Mouse (Mus musculus): ENCODE data around the gene Ptpn7.
"Not testable (repeated sequence)": the region's sequence is repeated elsewhere in the genome, so short reads cannot be mapped to it uniquely, and the experiment has no call there.

The Ptpn7 gene

DNA sequence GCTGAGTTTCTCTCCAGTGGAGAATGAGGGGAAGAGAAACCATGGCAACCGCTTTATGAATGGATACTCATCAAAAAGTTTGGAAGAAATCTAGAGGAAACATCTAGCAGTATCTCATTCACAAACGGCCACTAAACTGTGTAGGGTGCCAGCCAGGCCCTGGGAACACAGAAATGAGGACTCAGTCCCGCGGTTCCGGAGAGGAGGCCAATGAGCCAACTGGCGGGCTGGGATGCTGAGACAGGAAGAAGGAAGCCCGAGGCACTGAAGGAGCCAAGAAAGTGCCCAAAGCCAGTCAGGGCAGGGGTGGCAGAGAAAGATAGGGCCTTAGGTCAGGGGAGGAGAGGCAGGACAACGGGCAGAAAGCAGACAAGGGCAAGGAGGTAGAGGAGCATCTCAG, 53.9 kb downstream of the Ptpn7 start:
- DNase-seq (ENCODE audit: low read depth, low spot score): no peak

DNA sequence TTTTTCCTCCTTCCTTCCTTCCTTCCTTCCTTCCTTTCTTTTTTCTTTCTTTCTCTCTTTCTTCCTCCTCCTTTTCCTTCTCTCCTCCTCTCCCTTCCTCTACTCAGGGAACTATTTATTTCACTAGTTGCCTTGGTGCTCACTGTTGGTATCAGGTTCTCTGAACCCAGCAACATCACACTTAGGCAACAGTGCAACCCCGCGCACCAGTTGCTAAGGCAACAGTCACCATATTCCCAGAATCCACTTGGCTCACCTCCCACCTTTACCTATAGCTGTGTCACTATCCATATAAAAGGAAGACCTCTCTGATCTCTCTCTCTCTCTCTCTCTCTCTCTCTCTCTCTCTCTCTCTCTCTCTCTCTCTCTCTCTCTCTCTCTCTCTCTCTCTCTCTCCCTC, 54.5 kb downstream of the Ptpn7 start:
- DNase-seq (ENCODE audit: low read depth, low spot score): not testable (repeated sequence)

DNA sequence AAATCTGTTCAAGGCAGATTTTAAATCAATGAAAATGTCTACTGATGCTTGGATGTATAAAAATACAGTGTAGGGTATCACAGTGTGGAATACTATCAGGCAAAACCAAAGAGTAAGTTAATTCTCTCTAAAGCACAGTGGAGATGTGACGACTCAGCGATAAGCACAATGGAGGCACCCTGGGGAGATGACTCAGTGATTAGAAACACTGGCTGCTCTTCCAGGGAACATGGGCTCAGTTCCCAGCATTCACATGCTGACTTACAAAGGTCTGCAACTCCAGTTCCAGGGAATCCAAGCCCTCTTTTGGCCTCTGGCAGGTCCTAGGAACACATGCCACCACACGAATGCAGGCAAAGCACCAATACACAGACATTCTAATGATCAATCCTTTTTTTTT, 55.7 kb downstream of the Ptpn7 start:
- DNase-seq (ENCODE audit: low read depth, low spot score): no peak

DNA sequence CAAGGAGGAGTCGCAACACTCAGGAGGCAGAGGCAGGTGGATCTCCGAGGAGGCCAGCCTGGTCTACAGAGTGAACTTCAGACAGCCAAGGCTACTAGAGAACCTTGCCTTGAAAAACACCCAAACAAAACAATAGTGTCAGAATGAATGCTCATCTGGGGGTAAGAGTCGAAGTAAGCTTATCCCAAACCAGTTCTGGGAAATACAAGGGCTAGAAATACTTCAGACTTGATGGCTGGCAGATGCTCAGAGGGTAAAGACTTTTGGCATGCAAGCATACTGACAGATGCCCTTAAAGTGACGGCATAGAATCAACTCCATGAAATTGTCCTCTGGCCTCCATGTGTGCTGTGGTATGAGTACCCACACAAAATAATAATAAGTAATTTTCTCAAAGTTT, 56.7 kb downstream of the Ptpn7 start:
- DNase-seq (ENCODE audit: low read depth, low spot score): no peak

DNA sequence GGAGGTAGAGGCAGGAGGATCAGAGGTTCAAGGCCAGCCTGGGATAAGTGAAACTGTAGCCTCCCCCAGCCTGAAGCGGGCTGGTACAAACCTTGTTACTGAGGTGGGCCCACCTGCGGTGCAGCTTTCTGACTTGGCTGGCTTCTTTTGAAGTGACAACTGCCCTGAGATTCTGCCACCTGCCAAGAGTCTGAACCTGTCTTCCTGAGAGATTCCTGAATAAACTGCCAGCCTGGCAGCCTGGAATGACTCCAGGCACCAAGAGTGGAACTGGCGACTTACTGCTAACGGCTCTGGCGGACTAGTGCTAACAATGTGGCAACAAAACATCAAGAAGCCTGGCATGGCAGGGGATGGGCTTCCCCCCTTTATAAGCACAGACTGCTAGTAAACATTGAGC, 61.8 kb downstream of the Ptpn7 start:
- DNase-seq (ENCODE audit: low read depth, low spot score): not testable (repeated sequence)

Data from WW6 (cell line).